Mouse (Mus musculus): ENCODE data around the gene Trnau1ap.

- TF ChIP-seq POLR2A (IDR thresholded peaks at IDR 0.05; ENCODE audit: borderline replicate concordance, control insufficient read depth, low read depth, low read length), result no peak
- no peak for TF ChIP-seq CTCF (IDR thresholded peaks at IDR 0.05; ENCODE audit: control insufficient read depth, insufficient read depth, low read length)
Measured at GRCm38 (mm10) chr4:132273166-132273565, 56.2 kb downstream of the Trnau1ap start.

All from bone marrow, adult 2 months (tissue).